Mouse (Mus musculus) induced T-regulatory cell, adult 2 months (primary cell): ENCODE results near the gene Lamc2.

Source experiments
- DNase-seq: peaks from one replicate; pipeline ENCODE4 v3.0.0-alpha.2; 2012; ENCODE audit warnings: low read depth

The Lamc2 gene

GRCm38 (mm10) chr1:153180160-153180559, 6.1 kb downstream of the Lamc2 start:
- DNase-seq: no peak

- no peak for DNase-seq
Observed at GRCm38 (mm10) chr1:153174801-153175200, 11.4 kb downstream of the Lamc2 start.

- DNase-seq: no peak
Observed at GRCm38 (mm10) chr1:153173276-153173675, 13.0 kb downstream of the Lamc2 start.

- DNase-seq: no peak
Observed at GRCm38 (mm10) chr1:153172291-153172731, 13.9 kb downstream of the Lamc2 start.

GRCm38 (mm10) chr1:153171011-153171410, 15.2 kb downstream of the Lamc2 start:
- no peak for DNase-seq

- no peak for DNase-seq
Observed at GRCm38 (mm10) chr1:153168293-153168692, 18.0 kb downstream of the Lamc2 start.

GRCm38 (mm10) chr1:153163831-153164230, 22.4 kb downstream of the Lamc2 start:
- no peak for DNase-seq

GRCm38 (mm10) chr1:153159137-153159536, 27.1 kb downstream of the Lamc2 start:
- DNase-seq: no peak

- DNase-seq: no peak
Observed at GRCm38 (mm10) chr1:153157021-153157623, 29.1 kb downstream of the Lamc2 start.

- DNase-seq: no peak
Observed at GRCm38 (mm10) chr1:153155364-153155763, 30.9 kb downstream of the Lamc2 start.

GRCm38 (mm10) chr1:153153619-153154137, 32.6 kb downstream of the Lamc2 start:
- peak; percentile 30 for DNase-seq

GRCm38 (mm10) chr1:153152594-153152993, 33.7 kb downstream of the Lamc2 start:
- DNase-seq: no peak

- no peak for DNase-seq
Observed at GRCm38 (mm10) chr1:153145791-153146190, 40.5 kb downstream of the Lamc2 start.

- DNase-seq: no peak
Observed at GRCm38 (mm10) chr1:153144021-153144420, 42.2 kb downstream of the Lamc2 start.

- peak; percentile 89 for DNase-seq
Observed at GRCm38 (mm10) chr1:153140747-153141228, 45.5 kb downstream of the Lamc2 start.

- peak; percentile 46 for DNase-seq
Observed at GRCm38 (mm10) chr1:153140265-153140664, 46.0 kb downstream of the Lamc2 start.

- no peak for DNase-seq
Observed at GRCm38 (mm10) chr1:153139635-153140034, 46.6 kb downstream of the Lamc2 start.

GRCm38 (mm10) chr1:153138486-153138885, 47.8 kb downstream of the Lamc2 start:
- no peak for DNase-seq

GRCm38 (mm10) chr1:153136647-153137046, 49.6 kb downstream of the Lamc2 start:
- no peak for DNase-seq

- DNase-seq: no peak
Observed at GRCm38 (mm10) chr1:153133865-153134781, 52.1 kb downstream of the Lamc2 start.

- DNase-seq: peak; percentile 74
Observed at GRCm38 (mm10) chr1:153129992-153130713, 56.1 kb downstream of the Lamc2 start.

GRCm38 (mm10) chr1:153128780-153129179, 57.5 kb downstream of the Lamc2 start:
- DNase-seq: no peak
